Mouse (Mus musculus): ENCODE measurements around the gene Csnka2ip. TPM values are rescaled to one million over a fixed set of nuclear protein-coding genes. Genes with fewer than 3 reads are reported as not detected.

The Csnka2ip gene
- total and polyA plus RNA-seq, 3 experiments = not detected

DNA sequence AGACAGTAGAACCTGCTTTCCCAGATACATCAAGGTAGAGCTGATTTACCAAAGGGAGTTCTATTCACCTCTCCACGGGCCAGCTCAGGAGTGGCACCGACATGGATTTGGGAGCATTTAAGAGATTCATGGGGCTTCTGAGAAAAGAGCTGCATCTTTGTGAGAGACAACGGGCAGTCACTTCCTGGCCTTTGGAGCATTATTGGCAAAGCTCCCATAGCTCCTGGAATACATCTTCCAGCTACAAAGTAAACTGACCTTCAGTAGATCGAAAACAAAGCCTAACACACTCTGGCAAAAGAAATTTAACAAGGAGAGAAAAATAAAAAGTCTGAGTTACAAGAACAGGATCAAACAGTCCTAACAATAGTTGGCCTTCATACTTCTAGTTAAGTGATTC lies 17.6 kb downstream of the Csnka2ip start:
- Histone ChIP-seq H3K4me3 (ENCODE audit: control insufficient read depth in 1 of 2, insufficient read depth in 1 of 2, low read depth in 2 of 2, low read length in 2 of 2) (no peak overlapping the region), H3K36me3 (ENCODE audit: control insufficient read depth in 1 of 2, insufficient read depth in 2 of 2, low read length in 2 of 2) (no peaks in the 10 kb centered on the region), H3K27ac (ENCODE audit: control insufficient read depth, low read depth, low read length) (no peak overlapping the region), H3K27me3 (ENCODE audit: control insufficient read depth in 1 of 2, insufficient read depth in 2 of 2, low read length in 2 of 2) (no peaks in the 10 kb centered on the region), H3K9ac (ENCODE audit: control insufficient read depth, low read depth, low read length, poor library complexity, severe bottlenecking) (no peak overlapping the region), H3K4me1 (ENCODE audit: control insufficient read depth in 1 of 2, insufficient read depth in 2 of 2, low read length in 2 of 2) (no peaks in the 10 kb centered on the region), H3K9me3 (replicated peaks; ENCODE audit: insufficient read depth, low read length) (no peaks in the 10 kb centered on the region; the same call in 1 of the 2 replicates), H3K79me2 (ENCODE audit: control insufficient read depth, insufficient read depth, low read length, poor library complexity) (no peaks in the 10 kb centered on the region)
- no peak for DNase-seq (ENCODE audit: low read depth, low spot score)
- TF ChIP-seq CHD2 (IDR thresholded peaks at IDR 0.05; ENCODE audit: low read length) = no peak
- no peak for TF ChIP-seq ELF1 (IDR thresholded peaks at IDR 0.05; ENCODE audit: low read depth, low read length)
- TF ChIP-seq CTCF (IDR thresholded peaks at IDR 0.05 in 2 of 3, conservative IDR thresholded peaks at IDR 0.05 in 1 of 3; ENCODE audit: control insufficient read depth in 1 of 3, insufficient read depth in 1 of 3, low read depth in 2 of 3, low read length in 3 of 3, poor library complexity in 1 of 3, severe bottlenecking in 1 of 3) = no peak

DNA sequence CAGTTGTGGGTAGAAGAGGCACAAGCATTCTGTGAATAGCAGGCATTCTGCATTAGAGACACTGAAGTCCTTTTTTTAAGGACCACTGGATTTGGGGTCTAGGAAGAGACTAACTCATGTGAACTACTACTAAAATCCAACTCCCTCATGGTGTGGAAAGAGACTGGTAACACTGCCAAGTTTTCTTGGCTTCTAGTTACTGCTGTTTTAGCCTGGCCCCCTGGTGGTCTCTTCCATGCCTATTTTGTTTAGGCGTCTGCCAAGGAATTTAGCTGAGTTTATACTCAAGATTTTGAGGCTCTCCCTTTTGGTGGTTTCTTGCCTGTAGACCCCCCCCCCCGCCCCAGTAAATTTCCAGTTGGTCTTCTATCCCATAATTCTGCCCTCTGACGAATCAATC lies 18.8 kb downstream of the Csnka2ip start:
- TF ChIP-seq NRF1 (IDR thresholded peaks at IDR 0.05; ENCODE audit: insufficient read depth, low read depth, low read length, poor library complexity, severe bottlenecking) (no peak), KAT2A (conservative IDR thresholded peaks at IDR 0.05; ENCODE audit: low read depth, low read length) (no peak), ETS1 (IDR thresholded peaks at IDR 0.05; ENCODE audit: low read depth, low read length) (no peak), MXI1 (IDR thresholded peaks at IDR 0.05; ENCODE audit: low read depth, low read length) (no peak), ZC3H11A (IDR thresholded peaks at IDR 0.05; ENCODE audit: low read depth, low read length) (no peak), MAZ (IDR thresholded peaks at IDR 0.05; ENCODE audit: low read depth, low read length) (no peak), RCOR1 (IDR thresholded peaks at IDR 0.05; ENCODE audit: low read depth, low read length) (no peak), CHD1 (IDR thresholded peaks at IDR 0.05; ENCODE audit: low read depth, low read length) (no peak), GABPA (IDR thresholded peaks at IDR 0.05; ENCODE audit: low read depth, low read length) (no peak), ZMIZ1 (IDR thresholded peaks at IDR 0.05; ENCODE audit: low read depth, low read length) (no peak), POLR2A (IDR thresholded peaks at IDR 0.05; ENCODE audit: control insufficient read depth in 1 of 2, insufficient read depth in 1 of 2, low read depth in 1 of 2, low read length in 2 of 2, poor library complexity in 1 of 2) (no peak), CTCF (IDR thresholded peaks at IDR 0.05 in 2 of 3, conservative IDR thresholded peaks at IDR 0.05 in 1 of 3; ENCODE audit: control insufficient read depth in 1 of 3, insufficient read depth in 1 of 3, low read depth in 2 of 3, low read length in 3 of 3, poor library complexity in 1 of 3, severe bottlenecking in 1 of 3) (no peak)
- Histone ChIP-seq H3K4me3 (ENCODE audit: control insufficient read depth in 1 of 2, insufficient read depth in 1 of 2, low read depth in 2 of 2, low read length in 2 of 2) (no peak overlapping the region), H3K4me1 (ENCODE audit: control insufficient read depth in 1 of 2, insufficient read depth in 2 of 2, low read length in 2 of 2) (no peaks in the 10 kb centered on the region), H3K9me3 (replicated peaks; ENCODE audit: insufficient read depth, low read length) (no peaks in the 10 kb centered on the region; the same call in 1 of the 2 replicates), H3K79me2 (ENCODE audit: control insufficient read depth, insufficient read depth, low read length, poor library complexity) (no peaks in the 10 kb centered on the region), H3K36me3 (ENCODE audit: control insufficient read depth in 1 of 2, insufficient read depth in 2 of 2, low read length in 2 of 2) (no peaks in the 10 kb centered on the region), H3K27ac (ENCODE audit: control insufficient read depth, low read depth, low read length) (no peak overlapping the region), H3K27me3 (ENCODE audit: control insufficient read depth in 1 of 2, insufficient read depth in 2 of 2, low read length in 2 of 2) (no peaks in the 10 kb centered on the region), H3K9ac (ENCODE audit: control insufficient read depth, low read depth, low read length, poor library complexity, severe bottlenecking) (no peak overlapping the region)
- no peak for DNase-seq (ENCODE audit: low read depth, low spot score)

GRCm38 (mm10) chr16:64569496-64569895 lies 32.7 kb downstream of the Csnka2ip start:
- Histone ChIP-seq H3K27me3 (ENCODE audit: control insufficient read depth in 1 of 2, insufficient read depth in 2 of 2, low read length in 2 of 2) (no peaks in the 10 kb centered on the region), H3K9me3 (replicated peaks; ENCODE audit: insufficient read depth, low read length) (no peaks in the 10 kb centered on the region), H3K36me3 (ENCODE audit: control insufficient read depth in 1 of 2, insufficient read depth in 2 of 2, low read length in 2 of 2) (no peaks in the 10 kb centered on the region), H3K79me2 (ENCODE audit: control insufficient read depth, insufficient read depth, low read length, poor library complexity) (no peaks in the 10 kb centered on the region), H3K4me3 (ENCODE audit: control insufficient read depth in 1 of 2, insufficient read depth in 1 of 2, low read depth in 2 of 2, low read length in 2 of 2) (no peak overlapping the region), H3K4me1 (ENCODE audit: control insufficient read depth in 1 of 2, insufficient read depth in 2 of 2, low read length in 2 of 2) (no peaks in the 10 kb centered on the region), H3K27ac (ENCODE audit: control insufficient read depth, low read depth, low read length) (no peak overlapping the region), H3K9ac (ENCODE audit: control insufficient read depth, low read depth, low read length, poor library complexity, severe bottlenecking) (no peak overlapping the region)
- TF ChIP-seq ETS1 (IDR thresholded peaks at IDR 0.05; ENCODE audit: low read depth, low read length) = no peak
- TF ChIP-seq MYB (IDR thresholded peaks at IDR 0.05; ENCODE audit: low read depth, low read length) = no peak
- TF ChIP-seq HCFC1 (IDR thresholded peaks at IDR 0.05; ENCODE audit: low read depth, low read length) = no peak
- TF ChIP-seq MAZ (IDR thresholded peaks at IDR 0.05; ENCODE audit: low read depth, low read length) = no peak
- no peak for TF ChIP-seq CTCF (IDR thresholded peaks at IDR 0.05 in 2 of 3, conservative IDR thresholded peaks at IDR 0.05 in 1 of 3; ENCODE audit: control insufficient read depth in 1 of 3, insufficient read depth in 1 of 3, low read depth in 2 of 3, low read length in 3 of 3, poor library complexity in 1 of 3, severe bottlenecking in 1 of 3)
- no peak for TF ChIP-seq TAL1 (IDR thresholded peaks at IDR 0.05; ENCODE audit: low read length)
- TF ChIP-seq NRF1 (IDR thresholded peaks at IDR 0.05; ENCODE audit: insufficient read depth, low read depth, low read length, poor library complexity, severe bottlenecking) = no peak
- TF ChIP-seq ZKSCAN1 (IDR thresholded peaks at IDR 0.05; ENCODE audit: low read depth, low read length) = no peak
- TF ChIP-seq SMC3 (IDR thresholded peaks at IDR 0.05; ENCODE audit: low read depth, low read length) = no peak
- no peak for TF ChIP-seq POLR2AphosphoS5 (IDR thresholded peaks at IDR 0.05; ENCODE audit: borderline replicate concordance, low read depth, low read length)
- TF ChIP-seq POLR2A (IDR thresholded peaks at IDR 0.05; ENCODE audit: control insufficient read depth in 1 of 2, insufficient read depth in 1 of 2, low read depth in 1 of 2, low read length in 2 of 2, poor library complexity in 1 of 2) = no peak
- TF ChIP-seq MAFK (IDR thresholded peaks at IDR 0.05; ENCODE audit: borderline replicate concordance, low read depth, low read length) = no peak
- TF ChIP-seq USF2 (IDR thresholded peaks at IDR 0.05; ENCODE audit: borderline replicate concordance in 1 of 2, insufficient read depth in 1 of 2, low read depth in 1 of 2, low read length in 2 of 2) = no peak
- TF ChIP-seq MYC (IDR thresholded peaks at IDR 0.05; ENCODE audit: low read depth, low read length) = no peak
- no peak for TF ChIP-seq TCF12 (IDR thresholded peaks at IDR 0.05; ENCODE audit: low read depth, low read length)
- no peak for DNase-seq (ENCODE audit: low read depth, low spot score)

Measured in MEL (cell line).